Mouse (Mus musculus): ENCODE results near the gene Ccdc88c.

- TF ChIP-seq MAX (IDR thresholded peaks at IDR 0.05): no peak
- no peak for TF ChIP-seq CTCF (IDR thresholded peaks at IDR 0.05; ENCODE audit: control insufficient read depth, insufficient read depth, insufficient read length)
- TF ChIP-seq USF1 (IDR thresholded peaks at IDR 0.05; ENCODE audit: low read depth): no peak
- no peak for TF ChIP-seq CEBPB (IDR thresholded peaks at IDR 0.05; ENCODE audit: low read depth)
- TF ChIP-seq MYOG (IDR thresholded peaks at IDR 0.05; ENCODE audit: control insufficient read depth, extremely low read depth, insufficient read length): no peak
- TF ChIP-seq MYOD1 (IDR thresholded peaks at IDR 0.05; ENCODE audit: control insufficient read depth, insufficient read length, low read depth): no peak
- no peak for TF ChIP-seq FOSL1 (IDR thresholded peaks at IDR 0.05; ENCODE audit: insufficient read depth, low read length, poor library complexity, severe bottlenecking)
These were observed 5.7 kb downstream of the Ccdc88c start for GRCm38 (mm10) chr12:101023143-101023542.

All from C2C12 (cell line).